Mouse (Mus musculus): ENCODE data around the gene Kif18b. TPM values are rescaled to one million over a fixed set of nuclear protein-coding genes. Genes with fewer than 3 reads are reported as not detected.

Gene Kif18b
- polyA plus RNA-seq, 1 experiment from 2014 or later = 14.0 TPM

DNA sequence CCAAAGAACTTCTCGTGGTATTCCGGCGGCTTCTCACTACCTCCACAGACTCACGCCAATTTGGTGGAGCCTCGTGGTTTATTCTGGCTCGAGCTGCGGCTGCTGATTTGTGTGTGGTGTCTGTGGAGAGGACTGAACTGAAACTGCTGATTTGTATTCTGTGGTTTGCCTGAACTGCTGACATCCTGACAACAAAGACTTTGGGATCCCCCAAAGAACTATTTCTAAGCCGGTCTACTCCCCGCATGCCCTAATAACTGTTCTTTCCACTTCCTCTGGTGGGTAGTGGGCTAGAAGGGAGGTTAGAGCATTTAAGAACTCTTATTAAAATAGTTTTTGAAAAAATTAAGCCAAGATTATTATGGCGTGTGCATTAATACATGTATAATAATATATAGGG lies 5.7 kb upstream of the Kif18b start:
- H3K4me2 ChIP-seq = no peak overlapping the region
- 66% methylated on average over 10 of the region's 10 CpGs for WGBS (ENCODE audit: insufficient replicate concordance)
- ATAC-seq = no peak
- no peak overlapping the region for H3K9ac ChIP-seq
- H3K27ac ChIP-seq = no peak overlapping the region
- no peaks in the 10 kb centered on the region for H3K9me3 ChIP-seq (replicated peaks)
- H3K4me3 ChIP-seq = no peak overlapping the region
- peaks cover 10% of the 10 kb centered on the region; the same call in 1 of the 2 replicates for H3K4me1 ChIP-seq
- H3K36me3 ChIP-seq = no peaks in the 10 kb centered on the region
- peaks cover 58% of the 10 kb centered on the region for H3K27me3 ChIP-seq (replicated peaks)

GRCm38 (mm10) chr11:102925351-102925717 lies 410 bp upstream of the Kif18b start:
- under 1% methylated on average over 10 of the region's 10 CpGs for WGBS (ENCODE audit: insufficient replicate concordance)
- ATAC-seq = peak; percentile 60
- H3K4me3 ChIP-seq = peak overlapping the region; percentile 79
- H3K27ac ChIP-seq = peak overlapping the region; percentile 98
- H3K4me1 ChIP-seq = peaks cover 42% of the 10 kb centered on the region
- peak overlapping the region; percentile 79 for H3K4me2 ChIP-seq
- peaks cover 12% of the 10 kb centered on the region; the same call in 1 of the 2 replicates for H3K27me3 ChIP-seq (replicated peaks)
- peak overlapping the region; percentile 86 for H3K9ac ChIP-seq
- no peaks in the 10 kb centered on the region for H3K9me3 ChIP-seq (replicated peaks)
- peaks cover 31% of the 10 kb centered on the region for H3K36me3 ChIP-seq

GRCm38 (mm10) chr11:102921491-102921890 lies 3.4 kb downstream of the Kif18b start:
- H3K4me3 ChIP-seq = peak overlapping the region; percentile 8; the same call in 1 of the 2 replicates
- no peak overlapping the region for H3K27ac ChIP-seq
- WGBS (ENCODE audit: insufficient replicate concordance) = 78% methylated on average over 6 of the region's 6 CpGs
- peaks cover 42% of the 10 kb centered on the region for H3K4me1 ChIP-seq
- no peaks in the 10 kb centered on the region for H3K9me3 ChIP-seq (replicated peaks)
- H3K4me2 ChIP-seq = peak overlapping the region; percentile 79; the same call in 1 of the 2 replicates
- ATAC-seq = no peak
- peaks cover 57% of the 10 kb centered on the region for H3K36me3 ChIP-seq
- 0 out of 2 replicates have a peak overlapping the region, but pooled peaks have one; percentile 4 for H3K9ac ChIP-seq
- no peaks in the 10 kb centered on the region for H3K27me3 ChIP-seq (replicated peaks)

- H3K27me3 ChIP-seq (replicated peaks) = no peaks in the 10 kb centered on the region
Observed at GRCm38 (mm10) chr11:102918077-102918476, 6.8 kb downstream of the Kif18b start.

DNA sequence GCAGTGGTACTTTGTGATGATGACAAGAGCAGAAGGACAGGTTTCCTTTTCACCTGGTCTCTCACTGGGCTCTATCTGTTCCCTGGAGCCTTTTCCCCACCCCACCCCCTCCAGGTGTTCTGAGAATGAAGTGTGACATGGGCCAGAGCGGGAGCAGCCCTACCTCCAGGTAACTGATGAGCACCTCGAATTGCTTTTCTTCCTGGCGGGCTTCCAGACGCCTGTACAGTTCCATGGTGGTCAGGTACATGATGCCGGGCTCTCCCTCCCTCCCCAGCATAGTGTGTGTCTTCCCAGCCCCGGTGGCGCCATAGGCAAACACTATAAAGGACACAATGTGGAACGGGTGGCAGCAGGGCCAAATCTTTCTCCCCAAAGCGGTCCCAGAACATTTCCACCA lies 9.5 kb downstream of the Kif18b start:
- no peak overlapping the region for H3K9ac ChIP-seq
- H3K36me3 ChIP-seq = peaks cover 87% of the 10 kb centered on the region
- H3K4me2 ChIP-seq = no peak overlapping the region
- 88% methylated on average over 9 of the region's 9 CpGs for WGBS (ENCODE audit: insufficient replicate concordance)
- ATAC-seq = no peak
- H3K27me3 ChIP-seq (replicated peaks) = no peaks in the 10 kb centered on the region
- 0 out of 2 replicates have a peak, but pooled peaks cover 3% of the 10 kb centered on the region for H3K4me1 ChIP-seq
- no peak overlapping the region for H3K4me3 ChIP-seq
- no peak overlapping the region for H3K27ac ChIP-seq
- H3K9me3 ChIP-seq (replicated peaks) = no peaks in the 10 kb centered on the region

More at GRCm38 (mm10) chr11:102918077-102918476, 6.8 kb downstream of the Kif18b start:
- no peak overlapping the region for H3K9ac ChIP-seq
- no peak for ATAC-seq
- peaks cover 87% of the 10 kb centered on the region for H3K36me3 ChIP-seq
- 0 out of 2 replicates have a peak overlapping the region, but pooled peaks have one; percentile 10 for H3K27ac ChIP-seq
- no peak overlapping the region for H3K4me3 ChIP-seq
- 91% methylated on average over 4 of the region's 4 CpGs for WGBS (ENCODE audit: insufficient replicate concordance)
- H3K4me1 ChIP-seq = peaks cover 22% of the 10 kb centered on the region
- H3K9me3 ChIP-seq (replicated peaks) = no peaks in the 10 kb centered on the region
- no peak overlapping the region for H3K4me2 ChIP-seq

DNA sequence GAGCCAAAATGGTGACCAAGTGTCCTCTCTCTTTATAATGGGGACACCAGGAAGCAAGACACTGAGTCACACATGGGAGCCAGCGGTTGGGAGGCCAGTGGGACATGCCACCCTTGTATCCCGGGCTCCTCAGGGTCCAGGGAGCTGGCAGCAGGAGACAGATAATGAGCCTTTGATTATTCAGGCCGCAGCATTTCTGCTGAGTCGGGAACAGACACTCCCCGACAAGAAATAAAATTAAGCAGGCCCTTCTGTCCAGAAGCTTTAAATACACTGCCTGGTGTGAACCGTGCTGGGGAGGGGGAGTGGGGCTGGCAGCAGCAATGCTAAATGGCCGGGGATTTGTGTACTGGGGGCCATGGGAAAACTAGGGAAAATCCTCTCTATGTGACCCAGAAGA lies 13.5 kb downstream of the Kif18b start:
- no peak overlapping the region for H3K4me3 ChIP-seq
- ATAC-seq = no peak
- peaks cover 100% of the 10 kb centered on the region for H3K36me3 ChIP-seq
- no peaks in the 10 kb centered on the region for H3K27me3 ChIP-seq (replicated peaks)
- H3K9ac ChIP-seq = no peak overlapping the region
- H3K4me2 ChIP-seq = no peak overlapping the region
- WGBS (ENCODE audit: insufficient replicate concordance) = 80% methylated on average over 7 of the region's 7 CpGs
- H3K4me1 ChIP-seq = no peaks in the 10 kb centered on the region
- H3K9me3 ChIP-seq (replicated peaks) = no peaks in the 10 kb centered on the region
- no peak overlapping the region for H3K27ac ChIP-seq

DNA sequence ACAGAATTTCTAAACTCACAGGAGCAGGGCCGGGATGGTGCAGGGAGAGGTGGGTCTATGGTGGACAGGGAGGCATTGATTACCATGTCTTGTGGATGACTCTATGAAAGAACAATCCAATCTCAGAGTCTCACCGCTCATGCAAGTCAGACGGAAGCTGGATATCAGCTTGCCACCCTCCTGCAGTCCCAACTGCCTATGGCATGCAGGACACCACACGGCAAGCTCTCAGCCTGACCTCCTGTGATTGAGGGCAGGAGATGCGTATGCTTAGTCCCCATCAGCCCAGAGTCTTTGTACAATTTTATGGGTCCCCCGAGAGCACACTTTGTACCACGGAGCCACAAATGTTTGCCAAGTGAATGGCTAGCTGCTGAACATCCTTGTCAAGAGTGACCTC lies 21.3 kb downstream of the Kif18b start:
- 83% methylated on average over 7 of the region's 7 CpGs for WGBS (ENCODE audit: insufficient replicate concordance)
- H3K4me2 ChIP-seq = no peak overlapping the region
- H3K27ac ChIP-seq = no peak overlapping the region
- ATAC-seq = no peak
- H3K36me3 ChIP-seq = peaks cover 47% of the 10 kb centered on the region
- peaks cover 17% of the 10 kb centered on the region; the same call in 1 of the 2 replicates for H3K4me1 ChIP-seq
- no peak overlapping the region for H3K4me3 ChIP-seq
- H3K9ac ChIP-seq = no peak overlapping the region
- H3K27me3 ChIP-seq (replicated peaks) = peaks cover 7% of the 10 kb centered on the region
- no peaks in the 10 kb centered on the region for H3K9me3 ChIP-seq (replicated peaks)

DNA sequence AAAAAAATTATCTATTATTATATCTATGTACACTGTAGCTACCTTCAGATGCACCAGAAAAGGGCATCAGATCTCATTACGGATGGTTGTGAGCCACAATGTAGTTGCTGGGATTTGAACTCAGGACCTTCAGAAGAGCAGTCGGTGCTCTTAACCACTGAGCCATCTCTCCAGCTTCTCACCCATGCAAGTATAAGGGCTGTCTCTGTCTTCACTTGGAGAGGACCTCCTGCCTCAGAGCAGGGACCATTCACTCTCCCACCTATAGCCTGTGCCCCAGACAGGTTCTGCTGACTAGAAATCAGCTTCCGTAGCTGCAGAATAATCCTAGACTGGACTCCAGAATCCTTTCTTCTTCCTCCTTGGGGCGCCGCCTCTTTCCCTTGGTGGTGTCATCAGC lies 22.8 kb downstream of the Kif18b start:
- Histone ChIP-seq H3K4me1 (peaks cover 26% of the 10 kb centered on the region), H3K4me2 (no peak overlapping the region), H3K27me3 (replicated peaks) (peaks cover 23% of the 10 kb centered on the region), H3K9me3 (replicated peaks) (no peaks in the 10 kb centered on the region), H3K27ac (no peak overlapping the region), H3K36me3 (peaks cover 32% of the 10 kb centered on the region), H3K4me3 (no peak overlapping the region), H3K9ac (no peak overlapping the region)
- no peak for ATAC-seq
- 70% methylated on average over 5 of the region's 5 CpGs for WGBS (ENCODE audit: insufficient replicate concordance)

DNA sequence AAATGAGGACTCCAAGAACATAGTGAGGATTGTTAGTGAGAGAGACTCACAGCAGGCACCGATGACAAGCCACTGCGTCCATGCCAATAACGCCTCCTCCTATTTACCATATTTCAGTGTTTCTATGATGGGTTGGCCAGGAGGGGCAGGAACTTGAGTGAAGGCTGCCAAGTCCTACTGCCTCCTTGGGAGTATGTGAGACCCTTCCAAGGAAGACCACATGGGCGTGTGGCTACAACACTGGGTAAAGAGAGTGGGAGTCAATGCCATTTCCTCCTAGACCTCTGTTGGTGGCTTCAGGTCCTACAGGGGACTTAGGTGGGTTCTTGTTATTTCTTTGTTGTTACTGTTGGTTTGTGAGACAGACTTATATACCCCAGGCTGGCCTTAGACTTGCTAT lies 23.7 kb downstream of the Kif18b start:
- H3K27me3 ChIP-seq (replicated peaks) = peaks cover 30% of the 10 kb centered on the region
- WGBS (ENCODE audit: insufficient replicate concordance) = 64% methylated on average over 4 of the region's 4 CpGs
- no peaks in the 10 kb centered on the region for H3K9me3 ChIP-seq (replicated peaks)
- no peak overlapping the region for H3K9ac ChIP-seq
- H3K4me3 ChIP-seq = no peak overlapping the region
- H3K27ac ChIP-seq = no peak overlapping the region; the same call in 1 of the 2 replicates
- ATAC-seq = no peak
- H3K4me1 ChIP-seq = peaks cover 35% of the 10 kb centered on the region
- H3K36me3 ChIP-seq = peaks cover 23% of the 10 kb centered on the region
- H3K4me2 ChIP-seq = no peak overlapping the region

DNA sequence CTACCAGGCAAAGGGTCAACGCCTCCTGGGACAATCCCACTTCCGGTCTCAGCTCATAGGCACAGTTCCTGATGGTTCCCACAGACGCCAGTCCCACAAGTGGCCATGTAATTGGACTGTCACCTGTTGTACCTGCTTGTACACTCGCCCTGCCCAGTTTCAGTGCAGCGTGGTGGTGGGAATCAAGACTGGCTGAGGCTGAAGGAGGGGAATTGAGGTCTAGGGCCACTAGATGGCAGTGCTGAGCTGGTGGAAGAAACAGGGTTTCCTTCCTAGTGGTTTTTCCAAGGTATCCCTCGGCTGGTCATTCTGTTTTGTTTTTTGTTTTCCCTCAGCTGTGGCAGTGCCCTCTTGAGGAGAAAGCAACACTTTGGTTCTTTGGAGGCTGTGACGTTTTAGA lies 24.2 kb downstream of the Kif18b start, which contains the start of gene Gfap:
Gene Gfap, minus strand, starts transcription at position 150 of the 400 bp plus-strand sequence.
- Histone ChIP-seq H3K27me3 (replicated peaks) (peaks cover 34% of the 10 kb centered on the region), H3K27ac (peak within 1 kb of the TSS; percentile 0; the same call in 1 of the 2 replicates), H3K9me3 (replicated peaks) (no peaks in the 10 kb centered on the region), H3K4me1 (peaks cover 39% of the 10 kb centered on the region), H3K4me2 (no peak within 1 kb of the TSS), H3K4me3 (no peak within 1 kb of the TSS), H3K36me3 (peaks cover 18% of the 10 kb centered on the region), H3K9ac (no peak within 1 kb of the TSS)
- ATAC-seq = no peak
- WGBS (ENCODE audit: insufficient replicate concordance) = 7% methylated on average over 7 of the region's 7 CpGs

DNA sequence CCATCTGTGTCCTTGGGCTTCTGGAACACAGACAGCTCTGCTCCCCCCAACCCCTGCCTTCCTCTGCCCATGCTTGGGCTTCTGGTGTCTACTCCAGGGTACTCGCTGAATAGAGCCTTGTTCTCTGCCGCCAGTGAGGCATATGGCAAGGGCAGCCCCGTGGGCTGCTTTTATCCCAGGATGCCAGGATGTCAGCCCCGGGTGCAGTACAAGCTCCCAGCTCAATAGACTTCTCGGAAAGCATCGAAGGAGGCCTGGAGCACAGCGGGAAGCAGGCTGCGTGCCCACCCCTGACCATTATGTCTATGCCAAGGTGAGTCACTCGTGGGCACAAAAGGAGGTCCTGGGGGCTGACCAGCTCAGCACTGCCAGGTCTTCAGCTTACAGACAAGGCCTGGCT lies 26.5 kb downstream of the Kif18b start:
- Histone ChIP-seq H3K27ac (no peak overlapping the region), H3K36me3 (no peaks in the 10 kb centered on the region), H3K4me1 (peaks cover 56% of the 10 kb centered on the region), H3K4me2 (no peak overlapping the region), H3K9me3 (replicated peaks) (no peaks in the 10 kb centered on the region), H3K9ac (no peak overlapping the region), H3K4me3 (no peak overlapping the region), H3K27me3 (replicated peaks) (peaks cover 57% of the 10 kb centered on the region)
- ATAC-seq = no peak
- WGBS (ENCODE audit: insufficient replicate concordance) = 77% methylated on average over 9 of the region's 9 CpGs

GRCm38 (mm10) chr11:102896641-102897040 lies 28.3 kb downstream of the Kif18b start:
- H3K36me3 ChIP-seq = no peaks in the 10 kb centered on the region
- H3K27me3 ChIP-seq (replicated peaks) = peaks cover 67% of the 10 kb centered on the region
- H3K9ac ChIP-seq = peak overlapping the region; percentile 92
- H3K4me1 ChIP-seq = peaks cover 71% of the 10 kb centered on the region
- H3K9me3 ChIP-seq (replicated peaks) = no peaks in the 10 kb centered on the region
- no peak overlapping the region for H3K4me3 ChIP-seq
- ATAC-seq = no peak
- 72% methylated on average over 20 of the region's 20 CpGs for WGBS (ENCODE audit: insufficient replicate concordance)
- H3K27ac ChIP-seq = peak overlapping the region; percentile 96
- H3K4me2 ChIP-seq = peak overlapping the region; percentile 81

- Histone ChIP-seq H3K4me3 (peak overlapping the region; percentile 65), H3K9ac (peak overlapping the region; percentile 92)
- ATAC-seq = peak; percentile 97
Observed at GRCm38 (mm10) chr11:102895779-102896178, 29.1 kb downstream of the Kif18b start.

More at GRCm38 (mm10) chr11:102895779-102896178, 29.1 kb downstream of the Kif18b start:
- 20% methylated on average over 9 of the region's 9 CpGs for WGBS (ENCODE audit: insufficient replicate concordance)
- Histone ChIP-seq H3K4me1 (peaks cover 74% of the 10 kb centered on the region), H3K36me3 (no peaks in the 10 kb centered on the region), H3K4me2 (peak overlapping the region; percentile 81), H3K27ac (peak overlapping the region; percentile 96), H3K27me3 (replicated peaks) (peaks cover 70% of the 10 kb centered on the region), H3K9me3 (replicated peaks) (no peaks in the 10 kb centered on the region)
